Mouse (Mus musculus) gastrocnemius, postnatal 14 days (tissue): ENCODE data around the gene Wbp1. TPM values are rescaled to one million over a fixed set of nuclear protein-coding genes. Genes with fewer than 3 reads are reported as not detected.
"Not testable (repeated sequence)": the region's sequence is repeated elsewhere in the genome, so short reads cannot be mapped to it uniquely, and the experiment has no call there.

Experiments used
- DNase-seq: peaks from one replicate; pipeline ENCODE4 v3.0.0; 2021; ENCODE audit warnings: mixed read lengths
- intact Hi-C: fragments of 180-260 bp; cut with DNase I; formaldehyde crosslinking; loops from one replicate; pipeline ENCODE4 v1.15.1; 2025; ENCODE audit warnings: low total_unique reads
- long read RNA-seq, 2 experiments: library from polyadenylated mRNA; stranded (forward); transcript quantifications; one replicate each; pipeline ENCODE4 v2.0.0; 2021
- total RNA-seq, 2 experiments: library from RNA; stranded (reverse); gene quantifications; 2 replicates each; pipeline ENCODE4 v1.2.3; 2021

Wbp1 gene
- 10 to 100 TPM; 48.2 to 50.5 TPM for total RNA-seq
- long read RNA-seq, experiment 1, transcript Wbp1-207 (5 exons, 981 nt), result minor isoform, 7 of 74 reads
- long read RNA-seq, experiment 1, transcript Wbp1-201 (5 exons, 1,419 nt), result major isoform, 32 of 74 reads
- long read RNA-seq, experiment 1, partial matches to known transcripts, result 10 of 74 reads
- long read RNA-seq, experiment 1, other reads (novel, unspliced or antisense), result 24 of 74 reads
- long read RNA-seq, experiment 2, transcript Wbp1-201 (5 exons, 1,419 nt), result major isoform, 41 of 81 reads
- long read RNA-seq, experiment 2, transcript Wbp1-207 (5 exons, 981 nt), result minor isoform, 9 of 81 reads
- long read RNA-seq, experiment 2, partial matches to known transcripts, result 6 of 81 reads
- long read RNA-seq, experiment 2, other reads (novel, unspliced or antisense), result 23 of 81 reads

DNA sequence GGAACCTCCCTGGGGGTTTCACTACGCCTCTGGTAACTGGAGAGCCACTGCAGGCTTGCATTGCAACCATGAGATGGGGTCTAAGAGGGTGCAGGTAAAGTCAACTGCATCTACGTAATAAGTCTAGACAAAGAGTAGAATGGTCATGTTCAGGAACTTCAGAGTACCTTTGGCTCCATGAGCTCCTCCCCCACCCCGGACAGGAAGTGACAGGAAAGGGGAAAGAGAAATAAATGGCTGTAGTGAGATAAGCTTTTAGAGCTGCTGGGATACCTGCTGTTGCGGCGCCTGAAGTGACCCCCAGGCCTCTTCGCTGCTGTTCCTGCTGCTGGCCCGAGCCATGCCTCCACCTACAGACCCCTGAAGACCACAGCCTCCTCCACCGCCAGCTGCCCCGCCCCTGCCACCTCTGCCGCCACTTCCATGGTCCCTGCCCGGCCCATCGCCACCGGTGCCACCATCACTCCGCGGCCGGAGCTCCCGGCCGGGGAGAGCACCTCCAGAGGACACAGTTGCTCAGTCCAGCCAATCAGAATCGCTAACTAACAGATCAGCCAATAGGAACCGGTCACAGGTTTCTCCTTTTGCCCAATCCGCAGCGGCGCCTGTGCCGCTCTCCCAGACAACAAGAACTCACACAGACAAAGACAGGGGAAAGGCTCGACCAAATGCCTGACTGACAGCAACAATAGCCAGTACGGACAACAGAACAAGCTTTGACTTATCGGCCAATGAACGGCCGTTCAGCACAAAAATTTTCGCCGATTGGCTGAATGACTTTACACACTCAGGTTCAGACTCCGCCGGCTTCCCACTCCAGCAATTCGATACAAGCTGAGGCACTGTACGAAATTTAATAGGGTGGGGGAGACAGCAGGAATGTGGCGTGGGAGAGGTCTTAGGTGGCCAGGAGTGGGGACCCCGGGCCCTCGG is at the start of gene Wbp1:
Wbp1 (minus strand) TSS at position 630 of the 933 bp plus-strand sequence.
- intact Hi-C loops, result no loop called here
- DNase-seq, result peak; percentile 90

GRCm38 (mm10) chr6:83171063-83171462 is 49.7 kb upstream of the Wbp1 start:
- intact Hi-C loops, result no loop called here
- no peak for DNase-seq

DNA sequence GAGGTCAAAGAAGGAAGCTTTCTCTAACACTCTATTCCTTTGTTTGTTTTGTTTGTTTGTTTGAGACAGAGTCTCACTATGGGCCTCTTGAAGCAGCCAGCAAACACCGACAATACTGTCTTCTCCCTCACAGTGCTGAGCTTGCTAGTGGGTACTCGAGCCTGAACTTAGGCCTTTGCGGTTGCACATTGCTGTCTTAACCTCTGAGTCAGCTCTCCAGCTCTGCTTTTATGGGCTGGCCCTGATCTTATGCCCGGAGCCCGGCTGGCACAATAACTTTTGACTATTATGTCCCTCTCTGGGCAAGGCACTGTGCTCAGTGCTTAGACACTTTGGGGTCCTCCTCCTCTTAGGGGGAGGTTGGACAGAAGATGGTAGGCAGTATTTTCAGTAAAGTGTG is 48.5 kb upstream of the Wbp1 start:
- no peak for DNase-seq
- intact Hi-C loops, result no loop called here

GRCm38 (mm10) chr6:83166243-83166630 is 44.9 kb upstream of the Wbp1 start:
- no peak for DNase-seq
- intact Hi-C loops, result no loop called here

GRCm38 (mm10) chr6:83165607-83166242 is 44.4 kb upstream of the Wbp1 start, which contains the start of gene Dctn1:
TSS of gene Dctn1 (plus strand) at chr6:83165920.
- peak; percentile 95 for DNase-seq
- intact Hi-C loops, result no loop called here

DNA sequence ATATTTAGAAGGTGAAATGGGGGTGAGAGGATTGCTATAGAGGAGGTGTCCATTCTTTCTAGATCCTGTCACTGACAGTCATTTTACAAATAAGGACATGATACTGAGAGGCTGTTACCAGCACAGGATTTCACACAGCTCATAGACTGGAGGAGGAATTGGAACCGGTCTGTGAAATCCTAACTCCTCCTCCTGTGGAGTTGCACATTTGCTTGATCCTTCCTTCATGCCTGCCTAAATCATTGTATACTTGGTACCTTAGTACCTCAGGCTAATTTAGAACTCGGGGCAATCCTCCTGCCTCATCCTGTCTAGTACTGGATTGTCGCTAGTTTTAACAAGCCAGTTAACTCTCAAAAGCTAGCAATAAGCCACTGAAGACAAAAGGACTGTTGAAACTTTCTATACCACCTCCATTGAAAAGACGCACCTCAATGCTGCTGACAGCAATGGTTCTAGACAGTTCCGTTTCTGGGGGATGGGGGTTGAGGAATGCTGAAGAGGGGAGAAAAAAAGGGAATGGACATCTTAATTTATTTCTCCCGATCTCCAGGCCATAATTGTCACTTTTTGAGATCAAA is 43.8 kb upstream of the Wbp1 start:
- DNase-seq, result no peak
- intact Hi-C loops, result no loop called here

DNA sequence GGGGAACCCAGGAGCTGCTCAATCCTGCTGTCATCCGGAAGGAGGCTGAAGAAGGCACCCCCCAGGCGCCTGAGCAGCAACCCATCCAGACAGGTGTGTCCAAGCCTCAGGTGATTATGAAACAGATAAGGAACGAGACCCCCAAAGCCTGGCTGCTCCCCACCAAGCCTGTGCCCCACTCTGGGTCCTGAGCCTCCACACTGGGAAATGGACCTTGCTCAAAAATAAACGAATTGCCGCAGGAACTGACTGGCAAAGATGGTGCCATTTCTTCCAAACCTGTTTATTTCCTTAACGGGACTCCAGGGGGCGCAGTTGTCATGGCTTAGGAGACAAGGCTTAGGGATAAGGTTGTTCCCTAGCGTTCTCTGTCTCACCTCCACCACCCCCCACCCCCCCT is 41.3 kb upstream of the Wbp1 start:
- intact Hi-C loops, result loop anchor here (5.0 kb wide), 1 partner anchor 45 kb away; the partner anchor contains the start of gene Mogs
- DNase-seq, result peak; percentile 54

DNA sequence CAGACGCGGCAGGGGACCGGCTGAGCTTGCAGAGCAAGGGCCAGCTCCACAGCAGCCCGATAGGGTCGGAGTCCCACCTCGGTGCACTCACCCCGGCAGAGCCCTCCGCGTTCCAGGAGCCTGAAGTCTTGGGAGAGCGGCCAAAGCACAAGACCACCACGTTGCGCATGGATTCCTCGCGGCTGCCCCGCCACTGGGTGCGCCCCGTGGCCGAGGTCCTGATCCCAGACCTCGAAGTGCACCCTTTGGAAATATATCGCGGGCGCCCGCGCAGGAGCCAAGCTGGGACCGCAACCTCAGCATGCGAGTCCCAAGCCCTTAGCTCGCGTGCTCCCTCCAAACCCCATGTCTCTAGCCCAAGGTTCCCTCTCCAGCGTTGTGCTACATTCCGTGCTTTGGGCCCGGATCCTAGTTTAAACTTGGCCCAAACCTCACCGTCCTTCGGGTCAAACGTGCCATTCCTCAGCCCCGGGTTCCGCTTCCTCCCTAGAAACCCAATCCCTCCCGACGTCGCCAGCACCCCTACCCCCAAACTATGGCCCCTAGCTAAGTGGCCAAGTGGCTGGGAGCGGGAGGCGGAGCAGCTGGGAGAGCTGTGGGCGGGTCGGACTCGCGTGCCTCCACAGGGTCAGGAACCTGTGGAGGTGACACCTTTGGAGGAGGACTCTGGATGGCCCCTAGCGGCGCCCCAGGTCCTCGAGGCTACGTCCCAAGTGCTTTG is 40.7 kb upstream of the Wbp1 start:
- intact Hi-C loops, result loop anchor here (5.0 kb wide), 1 partner anchor 45 kb away; the partner anchor contains the start of gene Mogs
- peak; percentile 53 for DNase-seq

DNA sequence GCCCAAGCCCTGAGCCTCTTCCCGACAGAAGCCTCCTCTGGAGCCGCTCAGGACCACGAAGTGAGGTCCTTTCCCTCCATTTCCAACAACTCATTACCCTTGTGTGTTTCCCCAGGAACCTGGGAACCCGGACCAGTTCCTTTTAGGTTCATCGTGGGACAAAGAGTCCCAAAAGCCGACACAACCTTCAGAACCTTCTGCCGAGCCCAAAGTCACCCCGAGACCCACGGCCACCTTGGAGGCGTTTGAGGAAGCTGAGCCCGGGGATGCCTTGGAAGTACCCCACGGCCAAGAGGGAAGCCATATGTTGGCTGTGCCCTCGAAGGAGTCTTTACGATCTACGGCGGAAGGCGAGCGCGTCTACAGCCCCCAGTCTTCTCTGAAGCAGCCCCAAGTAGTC is 40.1 kb upstream of the Wbp1 start:
- intact Hi-C loops, result loop anchor here (5.0 kb wide), 1 partner anchor 44 kb away; the partner anchor contains the start of gene Mogs
- no peak for DNase-seq

DNA sequence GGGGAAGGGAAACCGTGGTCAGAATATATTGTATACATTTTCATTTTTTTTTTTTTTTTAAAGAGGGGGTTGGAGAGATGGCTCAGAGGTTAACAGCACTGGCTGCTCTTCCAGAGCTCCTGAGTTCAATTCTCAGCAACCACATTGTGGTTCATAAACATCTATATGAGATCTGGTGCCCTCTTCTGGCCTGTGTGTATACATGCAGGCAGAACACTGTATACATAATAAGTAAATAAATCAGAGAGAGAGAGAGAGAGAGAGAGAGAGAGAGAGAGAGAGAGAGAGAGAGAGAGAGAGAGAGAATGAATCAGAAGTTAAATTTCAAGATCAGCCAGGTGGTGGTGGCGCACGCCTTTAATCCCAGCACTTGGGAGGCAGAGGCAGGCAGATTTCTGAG is 38.1 kb upstream of the Wbp1 start:
- intact Hi-C loops, DNase-seq: not testable (repeated sequence)

- DNase-seq, result peak; percentile 54
- intact Hi-C loops, result no loop called here
Measured at GRCm38 (mm10) chr6:83156259-83156684, 34.9 kb upstream of the Wbp1 start, which contains the start of the genes Wdr54 and 1700003E16Rik. TSS of gene Wdr54 (minus strand) at chr6:83156397. TSS of gene 1700003E16Rik (plus strand) at chr6:83156404.

GRCm38 (mm10) chr6:83155552-83156238 is 34.3 kb upstream of the Wbp1 start:
- intact Hi-C loops, result no loop called here
- DNase-seq, result no peak

DNA sequence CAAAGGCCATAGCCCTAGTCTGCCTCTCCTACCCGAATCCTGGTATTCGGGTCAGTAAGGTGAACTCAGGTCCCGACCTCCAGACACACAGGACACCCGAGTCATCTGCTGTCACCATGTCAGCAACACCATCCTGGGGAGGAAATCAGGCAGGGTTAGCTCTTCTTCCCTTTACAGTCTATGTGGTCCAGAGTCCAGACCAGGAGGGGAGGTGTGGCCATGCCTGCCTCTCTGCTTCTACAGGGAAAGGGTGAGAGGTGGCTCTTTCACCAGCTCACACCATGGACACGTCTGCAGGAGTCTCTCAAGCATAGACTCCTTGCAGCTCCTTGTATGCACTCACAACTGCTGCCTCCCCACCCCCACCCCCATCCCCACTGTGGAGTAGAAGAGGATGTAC is 32.1 kb upstream of the Wbp1 start:
- no peak for DNase-seq
- intact Hi-C loops, result no loop called here

GRCm38 (mm10) chr6:83153038-83153437 is 31.7 kb upstream of the Wbp1 start:
- no peak for DNase-seq
- intact Hi-C loops, result no loop called here

DNA sequence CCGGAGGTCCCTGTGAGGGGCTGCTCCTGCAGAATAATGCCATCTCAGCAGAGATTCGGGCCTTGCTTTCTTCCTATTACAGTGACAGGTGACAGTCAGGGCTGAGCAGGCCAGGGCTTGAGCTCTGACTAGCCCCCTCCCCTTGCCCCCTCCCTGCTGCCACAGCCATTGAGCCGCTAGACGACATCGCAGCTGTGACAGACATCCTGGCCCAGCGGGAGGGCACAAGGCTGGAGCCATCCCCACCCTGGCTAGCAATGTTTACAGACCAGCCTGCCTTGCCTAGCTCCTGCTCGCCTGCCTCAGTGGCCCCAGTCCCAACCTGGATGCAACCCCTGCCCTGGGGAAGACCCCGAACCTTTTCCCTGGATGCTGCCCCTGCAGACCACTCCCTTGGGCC is 30.4 kb upstream of the Wbp1 start:
- DNase-seq, result no peak
- intact Hi-C loops, result no loop called here

DNA sequence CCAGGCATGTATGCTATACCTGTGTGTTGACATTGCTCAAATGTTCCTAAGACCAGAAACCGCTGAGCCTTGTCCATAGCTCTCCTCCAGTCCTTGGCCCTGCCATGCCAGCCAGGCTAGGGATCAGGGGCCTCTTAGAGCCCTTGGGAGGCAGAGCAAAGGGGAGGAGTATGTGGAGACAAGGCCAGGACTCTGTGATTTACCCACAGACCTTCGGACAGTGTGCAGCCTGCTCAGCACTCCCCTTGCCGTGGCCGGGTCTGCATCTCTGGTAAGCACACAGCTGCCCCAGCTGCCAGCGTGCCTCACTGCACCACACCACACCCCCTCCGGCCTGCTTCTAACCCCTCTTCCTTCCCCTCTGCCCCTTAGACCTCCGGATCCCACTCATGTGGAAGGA is 25.9 kb upstream of the Wbp1 start:
- DNase-seq, result no peak
- intact Hi-C loops, result no loop called here

DNA sequence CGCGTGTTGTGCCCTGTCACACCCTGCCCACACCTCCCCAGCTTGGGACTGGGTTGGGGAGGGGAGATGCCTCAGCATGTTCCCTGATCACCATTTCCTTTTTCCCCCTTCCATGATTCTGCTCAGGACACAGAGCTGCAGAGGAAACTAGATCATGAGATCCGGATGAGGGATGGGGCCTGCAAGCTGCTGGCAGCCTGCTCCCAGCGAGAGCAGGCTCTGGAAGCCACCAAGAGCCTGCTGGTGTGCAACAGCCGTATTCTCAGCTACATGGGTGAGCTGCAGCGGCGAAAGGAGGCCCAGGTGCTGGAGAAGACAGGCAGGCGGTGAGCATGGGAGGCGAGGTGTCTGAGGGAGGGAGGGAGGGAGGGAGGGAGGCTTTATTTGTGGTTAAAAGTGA is 24.4 kb upstream of the Wbp1 start:
- DNase-seq, result no peak
- intact Hi-C loops, result no loop called here

- intact Hi-C loops, result no loop called here
- DNase-seq, result no peak
Measured at GRCm38 (mm10) chr6:83145209-83145608, 23.9 kb upstream of the Wbp1 start.
